Mouse (Mus musculus) 3134 (cell line): ENCODE data around the gene Masp1.

ENCODE experiments used
- DNase-seq: peaks from one replicate; pipeline ENCODE4 v3.0.0-alpha.2; 2011; ENCODE audit warnings: low spot score; ENCODE audit not compliant: insufficient read length; ENCODE audit errors: extremely low read depth

Gene Masp1

GRCm38 (mm10) chr16:23515766-23516165, 4.8 kb downstream of the Masp1 start:
- DNase-seq: no peak

GRCm38 (mm10) chr16:23513401-23513800, 7.2 kb downstream of the Masp1 start:
- DNase-seq: peak; percentile 44

- no peak for DNase-seq
Observed at GRCm38 (mm10) chr16:23511166-23511935, 9.3 kb downstream of the Masp1 start.

DNA sequence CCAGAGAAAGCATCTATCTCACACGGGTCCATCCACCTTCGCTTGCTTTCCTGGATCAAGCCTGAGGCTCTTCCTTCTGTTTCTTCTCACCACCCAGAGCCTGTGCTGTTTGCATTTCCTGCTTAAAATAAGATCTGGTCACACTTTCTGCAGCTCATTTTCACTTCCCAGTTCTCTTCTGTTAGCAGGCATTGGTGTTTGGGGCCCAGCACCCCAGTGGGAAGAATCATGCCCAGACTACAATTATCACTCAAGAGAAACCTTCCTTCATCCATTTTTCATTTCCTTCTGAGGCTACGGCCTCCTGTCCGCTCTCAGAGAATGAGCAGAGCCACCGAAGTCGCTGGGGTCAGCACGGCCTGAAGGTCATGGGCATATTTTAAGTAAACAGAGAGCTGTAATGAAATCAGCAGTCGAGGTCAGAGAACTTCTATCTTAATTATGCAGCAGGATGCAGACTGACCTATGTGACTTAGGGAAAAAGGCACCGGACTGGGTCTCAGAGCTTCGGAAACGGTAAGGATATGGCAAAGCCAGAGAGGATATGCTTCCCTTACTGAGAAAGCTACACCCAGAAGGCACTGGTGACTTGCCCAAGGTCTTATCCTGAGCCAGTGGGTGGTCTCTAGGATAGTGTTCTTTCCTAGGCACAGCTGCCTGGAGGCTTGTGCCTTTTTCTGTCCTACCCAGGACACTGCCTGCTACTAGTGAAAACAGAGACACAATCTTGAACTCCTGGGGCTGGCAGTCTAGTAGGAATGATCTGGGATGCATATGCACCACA, 14.5 kb downstream of the Masp1 start:
- DNase-seq: no peak

DNA sequence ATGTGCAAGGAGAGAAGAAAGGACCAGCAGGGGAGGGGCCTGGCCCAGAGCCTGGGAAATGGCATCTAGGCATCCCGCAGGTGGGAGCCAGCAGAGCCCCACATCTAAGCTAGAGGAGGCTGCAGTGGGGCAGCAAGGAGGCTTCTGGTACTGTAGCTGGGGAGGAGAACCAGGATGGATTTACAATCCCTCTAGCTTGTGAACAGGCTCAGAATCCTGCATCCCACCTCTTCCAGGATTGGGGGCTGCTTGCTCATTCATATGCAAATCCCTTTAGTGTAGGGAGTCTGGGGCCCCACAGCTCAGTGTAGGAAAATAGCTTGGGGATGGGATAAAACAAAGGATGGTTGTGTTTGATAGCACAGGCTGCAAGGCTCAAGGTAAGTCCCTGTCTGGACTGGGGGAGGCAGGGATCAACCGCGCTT, 16.3 kb downstream of the Masp1 start:
- DNase-seq: no peak

GRCm38 (mm10) chr16:23503351-23503750, 17.3 kb downstream of the Masp1 start:
- no peak for DNase-seq

- no peak for DNase-seq
Observed at GRCm38 (mm10) chr16:23502478-23502877, 18.1 kb downstream of the Masp1 start.

- DNase-seq: no peak
Observed at GRCm38 (mm10) chr16:23501288-23501687, 19.3 kb downstream of the Masp1 start.

GRCm38 (mm10) chr16:23500558-23500957, 20.1 kb downstream of the Masp1 start:
- DNase-seq: no peak

DNA sequence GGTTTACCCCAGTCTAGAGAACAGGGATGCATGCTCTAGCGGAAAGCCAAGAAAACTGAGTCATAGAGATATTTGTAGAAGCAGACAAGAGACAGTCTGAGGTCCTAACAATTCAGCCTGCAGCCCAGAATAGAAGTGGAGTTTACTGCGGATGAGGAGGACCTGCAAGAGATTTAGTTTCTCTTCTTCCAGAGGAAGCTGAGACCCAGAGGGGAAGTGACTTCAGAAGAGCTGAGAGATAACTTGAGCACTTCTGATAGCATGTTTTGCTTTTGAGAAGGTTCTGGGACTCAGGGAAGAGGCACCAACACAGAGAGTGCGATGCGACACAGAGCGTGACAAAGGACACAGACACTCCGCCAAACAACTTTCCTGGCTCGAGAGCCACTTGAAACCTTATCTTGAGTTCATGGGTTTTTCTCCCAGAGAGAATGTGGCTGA, 21.9 kb downstream of the Masp1 start:
- no peak for DNase-seq

DNA sequence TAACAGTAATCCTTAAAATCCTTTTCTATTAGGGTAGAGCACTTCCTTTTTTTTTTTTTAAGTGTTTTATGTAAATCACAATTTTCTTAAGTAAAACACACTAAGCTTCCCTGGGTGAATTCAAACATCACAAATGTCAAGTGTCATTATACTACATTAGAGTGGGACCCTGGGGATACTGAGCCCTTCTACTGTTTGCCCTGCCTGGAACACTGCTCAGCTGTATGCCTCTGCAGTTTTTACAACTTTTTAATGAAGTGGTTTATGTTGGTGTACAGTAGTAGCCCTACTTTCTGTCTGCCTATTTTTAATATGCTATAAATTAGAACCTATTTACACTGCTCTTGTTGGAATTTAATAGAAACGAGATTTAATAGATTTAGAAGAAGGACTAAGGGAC, 22.7 kb downstream of the Masp1 start:
- no peak for DNase-seq

DNA sequence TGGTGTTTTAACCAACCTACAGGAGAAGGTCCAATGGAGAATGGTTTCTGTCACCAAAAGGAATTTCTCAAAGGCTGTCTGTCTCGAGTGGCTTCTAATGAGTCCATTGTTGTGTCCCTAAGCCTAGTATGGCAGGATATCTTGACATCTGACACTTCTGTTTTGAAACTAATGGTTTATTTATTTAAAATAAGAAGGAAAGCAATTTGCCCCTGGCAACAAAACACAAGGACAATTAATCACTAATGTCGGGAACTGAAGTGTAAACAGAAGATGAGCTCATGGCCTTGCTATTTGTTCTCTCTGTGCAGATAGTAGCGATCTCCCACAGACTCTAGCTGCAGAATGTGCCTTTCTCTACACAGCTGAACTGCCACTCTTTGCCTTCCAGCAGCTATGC, 23.2 kb downstream of the Masp1 start:
- peak; percentile 36 for DNase-seq

GRCm38 (mm10) chr16:23496245-23496924, 24.2 kb downstream of the Masp1 start:
- no peak for DNase-seq

DNA sequence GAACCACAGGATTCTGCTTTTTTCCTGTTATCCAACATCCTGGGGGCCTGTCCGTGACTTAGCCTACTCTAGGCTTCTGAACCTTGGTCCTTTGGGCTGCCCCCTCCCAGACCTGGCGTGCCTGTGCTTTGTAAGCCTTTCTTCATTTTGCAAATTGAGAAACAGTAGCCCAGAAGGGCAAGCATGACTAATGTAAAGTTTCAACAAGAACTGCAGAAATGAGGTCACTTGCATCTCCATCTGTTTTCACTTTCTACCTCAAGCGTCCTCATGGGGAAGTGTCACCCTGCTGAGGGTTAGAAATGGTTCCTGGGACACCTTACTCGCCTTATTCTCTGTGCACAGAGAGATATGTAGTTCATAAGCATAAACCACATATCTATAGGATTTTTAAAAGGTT, 27.8 kb downstream of the Masp1 start:
- DNase-seq: no peak

- no peak for DNase-seq
Observed at GRCm38 (mm10) chr16:23483292-23483691, 37.3 kb downstream of the Masp1 start.

DNA sequence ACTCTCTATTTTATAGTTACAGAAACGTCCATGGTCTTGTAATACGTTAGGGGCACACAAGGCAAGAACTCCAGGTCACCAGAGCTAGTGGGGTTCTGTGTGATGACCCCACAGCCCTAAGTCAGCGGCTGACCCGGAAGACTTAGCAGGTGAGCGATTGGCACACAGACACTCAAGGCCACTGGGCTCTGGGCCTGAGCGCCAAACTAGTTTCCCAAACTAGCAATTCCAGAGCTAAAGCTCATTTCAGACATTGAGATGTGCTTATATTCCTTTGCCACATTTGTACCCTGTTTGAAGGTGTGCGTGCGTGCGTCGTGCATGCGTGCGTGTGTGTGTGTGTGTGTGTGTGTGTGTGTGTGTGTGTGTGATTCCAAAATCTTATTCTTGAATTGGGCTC, 37.8 kb downstream of the Masp1 start:
- no peak for DNase-seq

GRCm38 (mm10) chr16:23482218-23482617, 38.4 kb downstream of the Masp1 start:
- no peak for DNase-seq

- DNase-seq: no peak
Observed at GRCm38 (mm10) chr16:23479872-23480603, 40.6 kb downstream of the Masp1 start.

- DNase-seq: peak; percentile 42
Observed at GRCm38 (mm10) chr16:23476598-23476997, 44.0 kb downstream of the Masp1 start.

GRCm38 (mm10) chr16:23475651-23476050, 45.0 kb downstream of the Masp1 start:
- no peak for DNase-seq

- no peak for DNase-seq
Observed at GRCm38 (mm10) chr16:23472046-23472445, 48.6 kb downstream of the Masp1 start.
